Mouse (Mus musculus) liver, embryonic 12.5 days (tissue): ENCODE data around the gene Ddx60. TPM values are rescaled to one million over a fixed set of nuclear protein-coding genes. Genes with fewer than 3 reads are reported as not detected.
"Not testable (repeated sequence)": the region's sequence is repeated elsewhere in the genome, so short reads cannot be mapped to it uniquely, and the experiment has no call there.

Experiments
- ATAC-seq: fragments of 200-750 bp; cut with Nextera tagmentation; 2 replicates; pipeline ENCODE4 v1.8.0; 2017; ENCODE audit warnings: moderate number of reproducible peaks, mild to moderate bottlenecking, moderate library complexity
- H3K27ac ChIP-seq: fragments of 300-500 bp; sonication (generic); 2 replicates; pipeline ENCODE4 v1.5.1; 2016; ENCODE audit warnings: mild to moderate bottlenecking
- H3K27me3 ChIP-seq: fragments of 300-500 bp; sonication (generic); replicated peaks from 2 replicates; pipeline ENCODE4 v1.6.1; 2016; ENCODE audit warnings: mild to moderate bottlenecking, moderate library complexity
- H3K36me3 ChIP-seq: fragments of 300-500 bp; sonication (generic); 2 replicates; pipeline ENCODE4 v1.6.1; 2016; ENCODE audit warnings: mild to moderate bottlenecking, moderate library complexity
- H3K4me1 ChIP-seq: fragments of 300-500 bp; sonication (generic); 2 replicates; pipeline ENCODE4 v1.6.1; 2016
- H3K4me2 ChIP-seq: fragments of 300-500 bp; sonication (generic); 2 replicates; pipeline ENCODE4 v1.6.1; 2016; ENCODE audit warnings: mild to moderate bottlenecking, moderate library complexity
- H3K4me3 ChIP-seq: fragments of 300-500 bp; sonication (generic); 2 replicates; pipeline ENCODE4 v1.5.1; 2016; ENCODE audit warnings: mild to moderate bottlenecking, moderate library complexity
- H3K9ac ChIP-seq: fragments of 300-500 bp; sonication (generic); 2 replicates; pipeline ENCODE4 v1.6.1; 2016; ENCODE audit warnings: mild to moderate bottlenecking, moderate library complexity
- H3K9me3 ChIP-seq: fragments of 300-500 bp; sonication (generic); replicated peaks from 2 replicates; pipeline ENCODE4 v1.6.1; 2016; ENCODE audit warnings: mild to moderate bottlenecking, moderate library complexity
- WGBS: fragments of 180-500 bp; shearing (Covaris S2); methylation state at CpG from one replicate; pipeline ENCODE4 v1.1.7; 2016; ENCODE audit not compliant: insufficient replicate concordance; 5-methylcytosine and 5-hydroxymethylcytosine counted together
- polyA plus RNA-seq: library from polyadenylated mRNA; unstranded; fragments of >200 nt; fragmentation: Nextera tagmentation; extraction: Ambion mirVana; gene quantifications from 2 replicates; pipeline ENCODE4 v1.2.1, GENCODE M21; 2016

Ddx60 gene
- polyA plus RNA-seq, 1 experiment from 2014 or later: 0.30 TPM

DNA sequence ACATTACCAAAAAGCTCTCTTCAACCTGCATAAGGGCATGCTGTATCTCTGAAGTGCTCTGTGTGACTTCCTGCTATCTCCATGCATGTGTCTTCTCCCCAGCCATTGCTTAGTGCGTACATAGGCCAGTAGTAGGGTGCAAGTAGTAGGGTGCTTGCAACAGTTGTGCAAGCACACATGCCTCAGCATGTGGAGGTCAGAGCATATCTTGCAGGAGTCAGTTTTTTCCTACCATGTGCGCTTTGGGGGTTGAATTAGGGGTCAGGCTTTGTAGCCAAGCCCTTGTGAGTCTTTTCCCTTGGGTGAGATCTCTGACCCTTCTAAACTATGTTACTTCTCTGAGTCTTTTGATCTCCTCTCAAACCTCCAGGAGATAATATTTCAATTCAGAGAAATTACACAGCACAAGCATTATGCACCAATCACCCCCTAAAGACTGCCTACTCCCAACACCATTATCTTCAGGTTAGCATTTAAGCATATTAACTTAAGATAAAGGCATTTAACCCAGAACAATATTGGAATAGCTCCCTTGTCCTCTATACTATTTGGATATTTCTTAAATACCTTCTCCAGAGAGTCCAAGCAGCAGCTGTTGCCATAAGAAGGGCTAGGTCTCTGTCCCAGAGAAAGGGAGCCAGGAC lies 8.6 kb upstream of the Ddx60 start:
- H3K4me2 ChIP-seq: no peak overlapping the region
- no peak overlapping the region for H3K9ac ChIP-seq
- no peak for ATAC-seq
- no peaks in the 10 kb centered on the region for H3K36me3 ChIP-seq
- no peak overlapping the region for H3K27ac ChIP-seq
- H3K4me3 ChIP-seq: no peak overlapping the region
- no peaks in the 10 kb centered on the region for H3K4me1 ChIP-seq
- 70% methylated on average over 2 of the region's 2 CpGs for WGBS
- no peaks in the 10 kb centered on the region for H3K27me3 ChIP-seq
- no peaks in the 10 kb centered on the region for H3K9me3 ChIP-seq

DNA sequence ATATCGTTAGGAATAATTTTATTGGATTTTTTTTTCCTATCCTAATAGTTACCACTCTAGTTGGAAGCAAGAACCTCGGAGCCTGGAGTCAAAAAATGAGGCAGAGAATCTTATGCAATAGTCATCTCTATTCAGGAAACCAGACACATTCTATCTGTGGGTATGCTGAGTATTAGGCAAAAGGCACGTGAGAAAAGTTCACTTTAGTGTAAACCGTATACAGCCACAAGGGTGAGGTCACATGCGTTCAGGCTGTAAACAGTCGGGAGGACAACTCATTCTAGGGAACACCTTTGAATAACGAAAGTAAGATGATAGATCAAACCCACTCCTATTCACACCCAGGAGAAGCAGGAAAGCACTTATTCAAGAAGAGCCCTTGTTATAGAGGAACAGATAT lies 7.5 kb upstream of the Ddx60 start:
- no peak overlapping the region for H3K4me3 ChIP-seq
- H3K4me1 ChIP-seq: no peaks in the 10 kb centered on the region
- WGBS: 63% methylated on average over 7 of the region's 7 CpGs
- H3K9ac ChIP-seq: no peak overlapping the region
- no peak overlapping the region for H3K27ac ChIP-seq
- no peaks in the 10 kb centered on the region for H3K36me3 ChIP-seq
- H3K27me3 ChIP-seq: no peaks in the 10 kb centered on the region
- H3K4me2 ChIP-seq: no peak overlapping the region
- ATAC-seq: no peak
- H3K9me3 ChIP-seq: no peaks in the 10 kb centered on the region

DNA sequence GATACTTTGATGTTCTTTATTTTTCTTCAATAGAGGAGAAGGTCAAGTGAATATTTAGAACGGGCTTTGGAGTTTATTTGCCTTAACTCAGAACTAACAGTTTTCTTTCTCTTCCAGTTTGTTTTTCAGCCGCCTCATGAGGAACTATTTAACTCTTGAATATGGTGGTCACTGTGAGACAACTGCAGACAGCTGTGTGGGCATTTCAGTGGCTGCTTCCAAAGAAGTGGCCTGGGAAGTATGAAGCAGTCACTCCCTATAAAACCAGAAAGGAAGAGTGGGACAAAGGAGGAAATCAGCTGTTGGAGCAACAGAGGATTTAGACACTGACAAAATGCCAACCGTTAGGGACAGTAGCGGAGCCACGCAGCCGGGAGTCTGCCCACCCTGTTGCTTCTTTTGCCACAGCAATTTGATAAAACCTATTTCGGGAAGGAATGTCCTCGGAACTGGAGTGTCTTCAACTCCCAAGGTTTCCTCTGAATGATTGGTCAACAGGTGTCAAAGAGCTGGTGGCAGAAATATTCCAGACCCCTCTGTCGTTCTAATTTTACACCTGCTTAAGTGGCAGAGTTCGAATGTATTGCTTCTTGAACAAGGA lies 6.3 kb upstream of the Ddx60 start:
- no peaks in the 10 kb centered on the region for H3K36me3 ChIP-seq
- no peaks in the 10 kb centered on the region for H3K9me3 ChIP-seq
- no peak overlapping the region for H3K27ac ChIP-seq
- 72% methylated on average over 10 of the region's 10 CpGs for WGBS
- no peak for ATAC-seq
- no peak overlapping the region for H3K9ac ChIP-seq
- H3K4me3 ChIP-seq: no peak overlapping the region
- H3K4me2 ChIP-seq: no peak overlapping the region
- no peaks in the 10 kb centered on the region for H3K4me1 ChIP-seq
- no peaks in the 10 kb centered on the region for H3K27me3 ChIP-seq

DNA sequence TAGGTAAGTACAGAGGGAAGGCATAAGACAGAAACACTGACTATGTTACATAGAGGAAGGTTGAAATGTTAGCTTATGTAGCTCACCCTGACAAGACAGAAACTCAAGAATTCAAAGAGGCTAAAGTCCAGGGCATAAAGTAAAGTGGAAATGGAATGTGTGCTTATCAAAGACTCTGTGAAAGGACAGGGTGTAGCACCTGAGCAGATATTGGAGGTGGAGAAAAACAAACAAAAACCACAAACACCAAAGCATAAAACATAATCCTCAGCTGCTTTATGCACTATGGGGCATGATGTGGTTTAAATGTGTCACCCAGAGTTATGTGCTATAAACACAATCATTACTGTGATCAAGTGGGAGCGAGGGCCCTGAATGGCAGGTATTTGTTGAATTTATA lies 3.4 kb upstream of the Ddx60 start:
- H3K4me2 ChIP-seq: no peak overlapping the region
- no peak overlapping the region for H3K4me3 ChIP-seq
- WGBS: 69% methylated on average over 1 of the region's 1 CpGs
- H3K27me3 ChIP-seq: no peaks in the 10 kb centered on the region
- H3K9me3 ChIP-seq: no peaks in the 10 kb centered on the region
- no peak for ATAC-seq
- H3K4me1 ChIP-seq: no peaks in the 10 kb centered on the region
- no peak overlapping the region for H3K9ac ChIP-seq
- no peaks in the 10 kb centered on the region for H3K36me3 ChIP-seq
- H3K27ac ChIP-seq: no peak overlapping the region

DNA sequence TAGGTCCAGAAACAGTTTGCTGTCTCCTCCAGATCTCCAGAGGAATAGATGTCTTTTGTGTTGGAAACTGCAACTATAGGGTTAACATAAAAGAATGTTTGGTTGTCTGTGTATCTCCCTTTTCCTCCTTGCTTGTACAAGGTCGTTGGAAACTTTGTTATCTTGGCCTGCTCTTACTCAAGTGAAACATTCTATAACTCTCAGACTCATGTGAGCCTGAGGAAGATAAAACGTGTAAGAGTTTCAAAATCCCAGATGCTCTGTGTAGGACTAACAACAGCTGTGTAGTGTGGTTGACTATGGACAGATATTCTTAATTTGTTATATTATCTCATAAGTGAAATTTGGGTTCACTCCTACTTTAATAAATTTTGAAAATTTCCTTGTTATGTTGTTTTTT lies 5.4 kb downstream of the Ddx60 start:
- no peaks in the 10 kb centered on the region for H3K4me1 ChIP-seq
- H3K9ac ChIP-seq: no peak overlapping the region
- H3K9me3 ChIP-seq: no peaks in the 10 kb centered on the region
- no peak overlapping the region for H3K27ac ChIP-seq
- WGBS: 12% methylated on average over 2 of the region's 2 CpGs
- no peaks in the 10 kb centered on the region for H3K27me3 ChIP-seq
- no peaks in the 10 kb centered on the region for H3K36me3 ChIP-seq
- no peak overlapping the region for H3K4me2 ChIP-seq
- no peak overlapping the region for H3K4me3 ChIP-seq
- ATAC-seq: no peak

DNA sequence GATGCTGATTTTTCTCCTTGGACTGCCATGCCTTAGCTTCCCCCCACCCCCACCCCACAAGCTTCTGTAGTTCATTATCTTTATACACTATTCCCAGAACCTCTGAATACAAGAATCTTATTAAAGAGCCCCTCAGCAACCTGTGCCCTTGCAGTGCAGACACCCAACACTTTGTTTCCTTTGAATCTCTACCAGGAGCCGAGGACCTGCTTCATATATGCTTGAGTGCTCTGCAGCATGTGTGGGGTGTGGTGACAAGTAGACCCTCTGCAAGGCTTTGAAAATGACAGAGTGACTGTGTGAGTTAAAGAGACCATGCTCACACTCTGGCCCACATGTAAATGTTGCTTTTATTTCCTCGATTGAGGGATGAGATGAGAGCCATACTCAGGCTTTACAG lies 9.7 kb downstream of the Ddx60 start:
- Histone ChIP-seq H3K4me3 (no peak overlapping the region), H3K4me2 (no peak overlapping the region), H3K9ac (no peak overlapping the region), H3K4me1 (no peaks in the 10 kb centered on the region), H3K9me3 (no peaks in the 10 kb centered on the region), H3K36me3 (no peaks in the 10 kb centered on the region), H3K27me3 (no peaks in the 10 kb centered on the region), H3K27ac (no peak overlapping the region)
- ATAC-seq: no peak
- WGBS: 74% methylated on average over 2 of the region's 2 CpGs

DNA sequence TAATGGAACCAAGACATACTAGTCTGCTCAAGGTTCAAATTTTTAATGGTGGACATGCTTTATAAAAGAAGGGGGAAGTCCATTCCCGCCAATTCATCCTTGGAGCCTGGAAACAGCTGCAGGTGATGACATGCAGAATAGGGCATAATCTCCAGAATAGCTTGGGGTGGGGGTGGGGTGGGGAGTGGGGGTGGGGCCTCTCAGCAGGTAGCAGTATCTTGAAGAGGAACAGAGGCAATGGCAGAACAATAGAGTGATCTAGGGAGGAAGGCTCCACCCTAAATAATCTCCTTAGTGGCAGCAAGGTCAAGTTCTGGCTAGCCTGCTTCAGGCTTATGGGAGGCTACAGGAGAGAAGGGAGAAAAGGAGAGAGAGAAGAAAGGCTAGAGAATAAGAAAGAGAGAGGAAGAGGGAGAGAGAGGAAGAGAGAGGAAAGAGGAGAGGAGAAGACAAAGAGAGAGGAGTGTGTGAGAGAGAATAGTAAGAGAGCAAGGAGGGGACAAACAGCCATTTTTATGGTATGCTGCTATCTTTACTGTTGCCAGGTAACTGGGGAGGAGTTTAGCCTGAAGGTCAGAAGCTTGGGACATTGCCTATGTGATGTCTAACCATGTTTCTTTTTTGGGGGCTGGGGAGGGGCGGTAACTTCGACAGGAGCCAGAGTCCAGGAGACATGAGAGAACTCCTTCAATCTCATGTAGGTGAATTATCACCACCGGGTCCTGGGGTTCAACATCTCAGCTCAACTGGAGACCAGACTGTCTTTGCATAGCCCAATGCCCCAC lies 36.9 kb downstream of the Ddx60 start:
- 62% methylated on average over 4 of the region's 4 CpGs for WGBS
- not testable (repeated sequence) for H3K4me2 ChIP-seq, H3K27me3 ChIP-seq, ATAC-seq, H3K4me3 ChIP-seq, H3K27ac ChIP-seq, H3K9ac ChIP-seq, H3K4me1 ChIP-seq, H3K9me3 ChIP-seq, H3K36me3 ChIP-seq

DNA sequence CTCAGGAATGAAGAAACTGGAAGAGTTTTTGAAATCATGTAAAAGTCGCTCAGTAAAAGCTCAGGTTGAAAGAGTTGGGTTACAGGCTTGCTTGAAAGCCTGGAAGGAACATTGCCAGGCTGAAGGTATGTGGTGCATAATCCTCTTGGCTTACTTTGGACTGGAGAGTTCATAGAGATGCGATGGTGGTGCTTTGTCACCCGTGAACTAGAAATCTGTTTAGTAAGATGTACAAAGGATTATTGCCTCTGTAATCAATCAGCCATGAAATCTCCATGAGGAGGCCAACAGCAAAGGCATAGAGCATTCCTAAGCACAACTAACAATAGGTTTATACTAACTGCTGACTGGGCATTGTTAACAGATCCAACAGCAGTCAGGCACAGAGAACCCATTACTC lies 41.7 kb downstream of the Ddx60 start:
- no peak for ATAC-seq
- 64% methylated on average over 3 of the region's 3 CpGs for WGBS

DNA sequence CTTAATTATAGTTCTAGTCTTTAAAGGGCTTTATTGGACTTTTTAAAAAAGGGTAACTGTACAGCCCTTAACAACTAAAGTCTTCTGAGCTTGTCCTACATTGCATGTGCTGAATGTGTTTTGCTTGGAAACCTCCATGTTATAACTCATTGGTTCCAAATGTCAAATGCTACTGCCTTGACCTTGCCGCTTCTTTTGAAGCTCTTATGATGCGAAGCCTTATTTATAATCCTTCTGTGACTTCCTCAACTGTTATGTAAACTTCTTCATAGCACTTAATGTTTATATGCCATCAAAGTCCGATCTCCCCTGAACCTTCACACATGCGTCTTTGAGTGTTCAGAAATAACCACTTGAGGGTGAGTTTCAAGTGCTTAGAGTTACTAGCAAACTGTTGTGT lies 57.1 kb downstream of the Ddx60 start:
- Histone ChIP-seq H3K27ac (no peak overlapping the region), H3K9me3 (no peaks in the 10 kb centered on the region), H3K36me3 (no peaks in the 10 kb centered on the region), H3K27me3 (no peaks in the 10 kb centered on the region), H3K9ac (no peak overlapping the region), H3K4me2 (no peak overlapping the region), H3K4me1 (no peaks in the 10 kb centered on the region), H3K4me3 (no peak overlapping the region)
- 73% methylated on average over 4 of the region's 4 CpGs for WGBS
- ATAC-seq: no peak

More for the DNA sequence above, 41.7 kb downstream of the Ddx60 start:
- no peak overlapping the region for H3K4me3 ChIP-seq
- no peaks in the 10 kb centered on the region for H3K9me3 ChIP-seq
- H3K27me3 ChIP-seq: no peaks in the 10 kb centered on the region
- no peaks in the 10 kb centered on the region for H3K36me3 ChIP-seq
- H3K4me1 ChIP-seq: no peaks in the 10 kb centered on the region
- H3K9ac ChIP-seq: no peak overlapping the region
- H3K4me2 ChIP-seq: no peak overlapping the region
- H3K27ac ChIP-seq: no peak overlapping the region

DNA sequence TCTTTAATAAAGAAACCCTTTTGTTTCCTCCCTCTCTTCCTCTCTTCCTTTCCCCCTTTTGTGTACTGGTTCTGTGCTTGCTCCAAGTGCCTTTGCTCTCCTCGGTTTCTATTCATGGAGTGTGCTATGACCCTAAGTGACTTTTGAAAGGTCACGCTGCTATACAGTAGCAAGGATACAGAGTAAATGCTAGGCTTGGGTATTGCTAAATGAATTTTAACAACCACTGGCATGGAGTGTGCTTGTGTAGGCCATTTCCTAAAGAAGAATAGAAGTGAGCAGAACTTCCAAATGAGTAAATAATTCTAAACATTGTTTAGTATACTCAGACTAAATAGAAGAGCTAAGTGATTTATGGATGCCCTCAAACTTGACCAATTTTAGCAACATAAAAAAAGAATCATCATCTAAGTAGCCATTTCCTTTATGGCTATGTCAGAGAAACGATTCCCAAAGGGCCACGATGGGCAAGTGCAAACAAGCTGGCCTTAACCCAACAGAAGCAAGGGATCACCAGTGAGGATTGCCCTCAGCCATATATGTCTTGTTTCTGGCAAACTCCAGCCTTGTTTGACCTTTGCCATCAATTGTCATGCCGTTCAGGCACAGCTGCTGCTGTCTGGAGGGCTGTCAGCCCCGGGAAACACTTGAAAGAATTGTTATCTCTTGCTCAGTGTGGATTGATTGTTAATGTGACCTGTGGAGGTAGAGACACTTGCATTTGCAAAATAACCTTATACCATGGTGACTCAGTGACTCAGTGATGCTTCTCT lies 58.0 kb downstream of the Ddx60 start:
- no peak for ATAC-seq
- H3K27ac ChIP-seq: no peak overlapping the region
- H3K4me1 ChIP-seq: no peaks in the 10 kb centered on the region
- H3K9ac ChIP-seq: no peak overlapping the region
- H3K9me3 ChIP-seq: no peaks in the 10 kb centered on the region
- no peak overlapping the region for H3K4me2 ChIP-seq
- H3K27me3 ChIP-seq: no peaks in the 10 kb centered on the region
- no peak overlapping the region for H3K4me3 ChIP-seq
- 51% methylated on average over 6 of the region's 6 CpGs for WGBS
- no peaks in the 10 kb centered on the region for H3K36me3 ChIP-seq

DNA sequence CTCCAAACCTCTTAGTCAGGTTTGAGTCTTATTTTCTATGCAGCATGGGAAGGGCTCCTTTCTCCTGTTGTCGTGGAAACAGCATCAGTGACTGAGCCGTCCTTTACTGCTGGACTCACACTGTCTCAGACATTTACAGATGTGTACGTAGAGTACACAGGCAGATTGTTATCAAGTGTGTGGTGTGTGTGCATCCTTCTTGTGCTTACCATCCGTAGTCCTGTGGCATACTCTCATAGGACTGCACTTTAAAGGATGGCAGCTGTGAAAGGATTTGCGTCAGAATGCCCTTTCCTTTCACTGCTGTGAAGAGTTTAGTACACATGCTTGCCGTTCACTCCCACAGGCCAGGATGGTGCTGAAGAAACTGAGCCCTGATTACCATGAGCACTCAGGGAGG lies 61.6 kb downstream of the Ddx60 start:
- Histone ChIP-seq H3K9me3 (no peaks in the 10 kb centered on the region), H3K36me3 (no peaks in the 10 kb centered on the region), H3K27me3 (no peaks in the 10 kb centered on the region), H3K4me3 (no peak overlapping the region), H3K4me2 (no peak overlapping the region), H3K27ac (no peak overlapping the region), H3K4me1 (no peaks in the 10 kb centered on the region), H3K9ac (no peak overlapping the region)
- 61% methylated on average over 6 of the region's 6 CpGs for WGBS
- ATAC-seq: no peak

DNA sequence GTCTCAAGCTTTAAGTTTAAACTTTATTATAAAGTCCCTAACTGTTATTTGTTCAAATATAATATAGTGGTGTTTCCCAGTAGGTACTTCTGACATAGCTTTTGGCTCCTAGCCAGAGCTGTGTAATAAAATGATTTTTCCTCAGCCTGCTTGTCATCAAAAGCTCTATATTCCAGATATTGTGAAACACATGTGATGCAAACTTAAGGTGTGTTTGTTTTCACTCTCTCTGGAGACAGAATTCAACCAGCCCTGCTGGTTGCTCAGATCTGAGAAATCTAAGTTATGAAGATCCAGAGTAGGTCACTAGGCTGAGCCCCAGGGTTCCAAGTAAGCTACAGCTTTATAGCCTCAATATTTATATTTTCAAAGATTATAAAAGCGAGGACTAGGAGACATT lies 64.9 kb downstream of the Ddx60 start:
- no peak overlapping the region for H3K4me2 ChIP-seq
- H3K4me1 ChIP-seq: no peaks in the 10 kb centered on the region
- H3K36me3 ChIP-seq: no peaks in the 10 kb centered on the region
- H3K27me3 ChIP-seq: no peaks in the 10 kb centered on the region
- no peak overlapping the region for H3K27ac ChIP-seq
- WGBS: 52% methylated on average over 1 of the region's 1 CpGs
- H3K9ac ChIP-seq: no peak overlapping the region
- no peak overlapping the region for H3K4me3 ChIP-seq
- H3K9me3 ChIP-seq: no peaks in the 10 kb centered on the region
- no peak for ATAC-seq
